9 mouse cellular contexts compared by ENCODE assay signal in genomic region chr15:84841925-84842821, GRCm38 (mm10). TPM values are rescaled to one million over a fixed set of nuclear protein-coding genes. Genes with fewer than 3 reads are reported as not detected.
A peak's percentile ranks its signal among the peaks of the same experiment; 100 is the strongest.
DNase-seq lines count a peak whose midpoint lies in the region; ATAC-seq and TF ChIP-seq lines count a peak whose summit lies in the region.
"Had no signal": no experiment of that assay in that cellular context is flagged by ENCODE, and none has a peak within 500 bp of the region (broad histone marks: within the 10 kb centered on the region; RNA-seq: fewer than 3 reads in every experiment).

No protein-coding gene starts in this region.

- H3K4me2 ChIP-seq in stomach, embryonic 14.5 days (replicated peaks; ENCODE audit: low read depth, low read length): no peak overlapping the region
- H3K4me2 ChIP-seq in stomach, postnatal 0 days (replicated peaks; ENCODE audit: low read depth): no peak overlapping the region
- H3K4me2 ChIP-seq in hindbrain, embryonic 14.5 days (replicated peaks): no peak overlapping the region; the same call in 1 of the 2 replicates
- peak overlapping the region; percentile 23 for H3K4me2 ChIP-seq in midbrain, embryonic 13.5 days (replicated peaks)

- no peaks in the 10 kb centered on the region for H3K9me3 ChIP-seq in stomach, embryonic 14.5 days (ENCODE audit: control insufficient read depth, low read depth, low read length)
- no peaks in the 10 kb centered on the region for H3K9me3 ChIP-seq in stomach, postnatal 0 days (ENCODE audit: control insufficient read depth, low read length)
- H3K9me3 ChIP-seq in hindbrain, embryonic 14.5 days (ENCODE audit: control insufficient read depth, low read length): no peaks in the 10 kb centered on the region
- H3K9me3 ChIP-seq in midbrain, embryonic 13.5 days: no peaks in the 10 kb centered on the region

- intact Hi-C loops in heart, postnatal 14 days (cut with DNase I): no loop called here

- 14% methylated on average over 19 of the region's 19 CpGs for WGBS in stomach, embryonic 14.5 days
- WGBS in stomach, postnatal 0 days: 15% methylated on average over 19 of the region's 19 CpGs
- 22% methylated on average over 19 of the region's 19 CpGs for WGBS in hindbrain, embryonic 14.5 days
- WGBS in midbrain, embryonic 13.5 days: 22% methylated on average over 19 of the region's 19 CpGs

- no peaks in the 10 kb centered on the region for H3K36me3 ChIP-seq in stomach, embryonic 14.5 days (ENCODE audit: control insufficient read depth, insufficient read depth, low read length)
- H3K36me3 ChIP-seq in stomach, postnatal 0 days (ENCODE audit: control insufficient read depth, insufficient read depth, low read length): no peaks in the 10 kb centered on the region
- no peaks in the 10 kb centered on the region for H3K36me3 ChIP-seq in hindbrain, embryonic 14.5 days (replicated peaks; ENCODE audit: control insufficient read depth, insufficient read depth)
- peaks cover 6% of the 10 kb centered on the region; the same call in 1 of the 2 replicates for H3K36me3 ChIP-seq in midbrain, embryonic 13.5 days

- no peak for TF ChIP-seq CTCF in stomach, postnatal 0 days (IDR thresholded peaks at IDR 0.05; ENCODE audit: low read depth)

- TF ChIP-seq EP300 in stomach, postnatal 0 days (optimal IDR thresholded peaks at IDR 0.05): no peak

- H3K4me1 ChIP-seq in stomach, embryonic 14.5 days (ENCODE audit: control insufficient read depth, insufficient read depth, low read length): peaks cover 17% of the 10 kb centered on the region
- H3K4me1 ChIP-seq in stomach, postnatal 0 days (replicated peaks; ENCODE audit: control insufficient read depth, insufficient read depth): no peaks in the 10 kb centered on the region
- H3K4me1 ChIP-seq in hindbrain, embryonic 14.5 days (replicated peaks; ENCODE audit: control insufficient read depth, insufficient read depth, low read length): peaks cover 40% of the 10 kb centered on the region
- peaks cover 84% of the 10 kb centered on the region for H3K4me1 ChIP-seq in midbrain, embryonic 13.5 days (replicated peaks)

- H3K9ac ChIP-seq in stomach, embryonic 14.5 days (replicated peaks; ENCODE audit: low read depth, low read length): no peak overlapping the region
- no peak overlapping the region for H3K9ac ChIP-seq in stomach, postnatal 0 days (ENCODE audit: low read length)
- no peak overlapping the region for H3K9ac ChIP-seq in hindbrain, embryonic 14.5 days
- H3K9ac ChIP-seq in midbrain, embryonic 13.5 days (replicated peaks): no peak overlapping the region
- H3K9ac ChIP-seq: liver, embryonic 14.5 days had no signal

- no peak overlapping the region for H3K27ac ChIP-seq in stomach, embryonic 14.5 days (ENCODE audit: low read length)
- no peak overlapping the region for H3K27ac ChIP-seq in stomach, postnatal 0 days (replicated peaks)
- H3K27ac ChIP-seq in hindbrain, embryonic 14.5 days: peak overlapping the region; percentile 26
- H3K27ac ChIP-seq in midbrain, embryonic 13.5 days: peak overlapping the region; percentile 63
- H3K27ac ChIP-seq: liver, embryonic 14.5 days had no signal

- no peak for DNase-seq in stomach, postnatal 0 days (ENCODE audit: low spot score)
- DNase-seq in hindbrain, embryonic 14.5 days (ENCODE audit: low spot score): no peak
- no peak for DNase-seq in thymus, postnatal 10 days (ENCODE audit: low spot score in 2 of 2)
- no peak for DNase-seq in heart, postnatal 14 days
- no peak for DNase-seq in urinary bladder, postnatal 25 days (ENCODE audit: low spot score)

- no peaks in the 10 kb centered on the region for H3K27me3 ChIP-seq in stomach, embryonic 14.5 days (ENCODE audit: control insufficient read depth, insufficient read depth, low read length)
- H3K27me3 ChIP-seq in stomach, postnatal 0 days (ENCODE audit: control insufficient read depth, insufficient read depth, low read length): no peaks in the 10 kb centered on the region
- H3K27me3 ChIP-seq in hindbrain, embryonic 14.5 days (ENCODE audit: control insufficient read depth, insufficient read depth, low read length): no peaks in the 10 kb centered on the region
- no peaks in the 10 kb centered on the region for H3K27me3 ChIP-seq in midbrain, embryonic 13.5 days

- ATAC-seq in stomach, embryonic 14.5 days (ENCODE audit: insufficient number of reproducible peaks, insufficient read depth, low FRiP score, low read depth): peak; percentile 51; the same call in 1 of the 2 replicates
- ATAC-seq in stomach, postnatal 0 days (ENCODE audit: low FRiP score, low TSS enrichment): no peak
- ATAC-seq in hindbrain, embryonic 14.5 days (ENCODE audit: low FRiP score): peak; percentile 63; the same call in 1 of the 2 replicates
- ATAC-seq in midbrain, embryonic 13.5 days: peak; percentile 65
- ATAC-seq in frontal cortex, adult (ENCODE audit: low TSS enrichment): no peak

- H3K4me3 ChIP-seq in stomach, embryonic 14.5 days (ENCODE audit: low read depth, low read length): no peak overlapping the region
- H3K4me3 ChIP-seq in stomach, postnatal 0 days (ENCODE audit: low read depth, low read length): no peak overlapping the region
- no peak overlapping the region for H3K4me3 ChIP-seq in hindbrain, embryonic 14.5 days (replicated peaks; ENCODE audit: low read length)
- H3K4me3 ChIP-seq in midbrain, embryonic 13.5 days (replicated peaks): no peak overlapping the region

RNA-seq across cellular contexts. Expression of gene Phf21b, which starts 13.7 kb away (rescaled TPM):
- polyA plus RNA-seq in stomach, embryonic 14.5 days (2014; fragmentation: Nextera tagmentation; extraction: Ambion mirVana): 1.8 and 2.8 TPM in 2 replicates
- polyA plus RNA-seq in stomach, postnatal 0 days (2015; fragmentation: Nextera tagmentation; extraction: Ambion mirVana): 0.12 and 0.16 TPM in 2 replicates
- polyA plus RNA-seq in hindbrain, embryonic 14.5 days (2014; fragmentation: Nextera tagmentation; extraction: Ambion mirVana): 5.8 and 8.8 TPM in 2 replicates
- 16.2 and 18.8 TPM in 2 replicates for polyA plus RNA-seq in midbrain, embryonic 13.5 days (2015; fragmentation: Nextera tagmentation; extraction: Ambion mirVana)
- total RNA-seq in heart, postnatal 14 days (2021): 1 to 10 TPM; 1.4 to 1.6 TPM

Comparison
In these comparisons a context has a peak if more than half of its experiments do, and no peak if none do; other contexts are left out.
1. ATAC-seq: peak in stomach, embryonic 14.5 days (single experiment), hindbrain, embryonic 14.5 days (single experiment) and midbrain, embryonic 13.5 days (single experiment); none in stomach, postnatal 0 days (single experiment) and frontal cortex, adult (single experiment).
2. H3K27ac ChIP-seq: peak in hindbrain, embryonic 14.5 days (single experiment) and midbrain, embryonic 13.5 days (single experiment); none in stomach, embryonic 14.5 days (single experiment) and stomach, postnatal 0 days (single experiment).